Mouse (Mus musculus) myocyte (in vitro differentiated cells): ENCODE data around the gene Gigyf1.

Source experiments
- CEBPB ChIP-seq: IDR thresholded peaks from 2 replicates; pipeline ENCODE4 v1.6.1; 2011; ENCODE audit warnings: mild to moderate bottlenecking, moderate library complexity; ENCODE audit not compliant: poor library complexity, insufficient read depth, severe bottlenecking
- E2F4 ChIP-seq: IDR thresholded peaks from one replicate; pipeline ENCODE4 v1.6.1; 2011; ENCODE audit warnings: mild to moderate bottlenecking, control low read depth, moderate library complexity; ENCODE audit not compliant: insufficient read depth
- MAX ChIP-seq: IDR thresholded peaks from one replicate; pipeline ENCODE4 v1.6.1; 2011; ENCODE audit warnings: low read depth, mild to moderate bottlenecking, control low read depth
- MYOD1 ChIP-seq, 3 experiments: IDR thresholded peaks; one replicate each; pipeline ENCODE4 v1.6.1; 2011; ENCODE audit warnings: control low read depth in 2 of 3, low read depth in 2 of 3, mild to moderate bottlenecking in 2 of 3, moderate library complexity in 1 of 3; ENCODE audit not compliant: insufficient read length in 2 of 3, control insufficient read depth in 1 of 3
- MYOG ChIP-seq, 3 experiments: IDR thresholded peaks; one replicate each; pipeline ENCODE4 v1.6.1; 2011; ENCODE audit warnings: control low read depth in 2 of 3, low read depth in 2 of 3, mild to moderate bottlenecking in 2 of 3; ENCODE audit not compliant: insufficient read length in 2 of 3, control insufficient read depth in 1 of 3, insufficient read depth in 1 of 3
- POLR2A ChIP-seq: IDR thresholded peaks from one replicate; pipeline ENCODE4 v1.6.1; 2011; ENCODE audit warnings: low read depth, mild to moderate bottlenecking, control low read depth, moderate library complexity; ENCODE audit not compliant: insufficient read length
- POLR2AphosphoS2 ChIP-seq: IDR thresholded peaks from one replicate; pipeline ENCODE4 v1.6.1; 2011; ENCODE audit warnings: low read depth, control low read depth; ENCODE audit not compliant: insufficient read length
- SRF ChIP-seq: IDR thresholded peaks from one replicate; pipeline ENCODE4 v1.6.1; 2011; ENCODE audit warnings: low read depth; ENCODE audit not compliant: control insufficient read depth, insufficient read length
- TCF12 ChIP-seq: IDR thresholded peaks from one replicate; pipeline ENCODE4 v1.6.1; 2011; ENCODE audit warnings: mild to moderate bottlenecking, control low read depth; ENCODE audit not compliant: poor library complexity, insufficient read depth, severe bottlenecking
- TCF3 ChIP-seq: IDR thresholded peaks from one replicate; pipeline ENCODE4 v1.6.1; 2011; ENCODE audit warnings: low read depth, control low read depth; ENCODE audit not compliant: insufficient read length
- USF1 ChIP-seq: IDR thresholded peaks from one replicate; pipeline ENCODE4 v1.6.1; 2011; ENCODE audit warnings: low read depth, mild to moderate bottlenecking, control low read depth, moderate library complexity

DNA sequence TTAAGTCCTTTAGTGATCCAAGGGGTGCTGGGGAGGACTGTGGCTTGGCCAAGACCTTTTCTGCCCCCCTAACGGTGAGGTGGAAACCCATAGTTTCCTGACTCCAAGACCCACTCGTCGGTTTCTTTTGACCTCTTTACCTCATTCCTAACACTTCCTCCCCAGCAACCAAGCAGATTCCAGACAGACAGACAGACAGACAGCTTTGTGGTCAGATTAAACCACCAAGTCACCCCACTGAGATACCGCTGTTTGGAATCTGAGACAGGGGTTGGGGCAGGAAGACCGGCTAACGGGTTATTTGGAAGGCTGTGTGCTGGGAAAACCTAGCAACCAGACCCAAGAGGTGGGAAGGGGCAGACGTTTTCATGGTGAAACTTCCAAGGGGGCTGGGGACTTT is 51.8 kb downstream of the Gigyf1 start:
- TF ChIP-seq POLR2A (no peak), MAX (no peak), CEBPB (no peak), MYOD1 (IDR thresholded peaks at IDR 0.05; ENCODE audit: control insufficient read depth in 1 of 3, insufficient read length in 2 of 3, low read depth in 2 of 3) (no peak), USF1 (no peak), TCF12 (no peak), MYOG (IDR thresholded peaks at IDR 0.05; ENCODE audit: control insufficient read depth in 1 of 3, insufficient read depth in 1 of 3, insufficient read length in 2 of 3, low read depth in 2 of 3) (no peak), POLR2AphosphoS2 (no peak), SRF (no peak), E2F4 (no peak), TCF3 (no peak)
